Mouse (Mus musculus) heart, postnatal 0 days (tissue): ENCODE data around the gene Gm42420.
A peak's percentile ranks its signal among the peaks of the same experiment; 100 is the strongest.

Experiments
- CTCF ChIP-seq: IDR thresholded peaks from 2 replicates; pipeline ENCODE4 v1.5.1; 2016; ENCODE audit warnings: antibody characterized with exemption, control low read depth, low read depth
- EP300 ChIP-seq: IDR thresholded peaks from 2 replicates; pipeline ENCODE4 v1.6.1; 2016; ENCODE audit warnings: antibody characterized with exemption, low read depth

GRCm38 (mm10) chr6:39573791-39574554 lies 11.6 kb upstream of the Gm42420 start, which contains the start of gene Adck2:
- TF ChIP-seq EP300 (0 out of 2 replicates have a peak, but pooled peaks have one; percentile 18), CTCF (peak; percentile 52)
